Mouse (Mus musculus) forebrain, postnatal 0 days (tissue): ENCODE results near the gene Vps37b. TPM values are rescaled to one million over a fixed set of nuclear protein-coding genes. Genes with fewer than 3 reads are reported as not detected.

Source experiments
- ATAC-seq: fragments of 200-750 bp; cut with Nextera tagmentation; 2 replicates; pipeline ENCODE4 v1.8.0; 2017; ENCODE audit warnings: mild to moderate bottlenecking, moderate library complexity
- DNase-seq: peaks from one replicate; pipeline ENCODE4 v3.0.0-alpha.2; 2015
- H3K27ac ChIP-seq: fragments of 300-500 bp; sonication (generic); 2 replicates; pipeline ENCODE4 v1.5.1; 2014; ENCODE audit warnings: low read depth, mild to moderate bottlenecking, antibody characterized with exemption, low read length, moderate library complexity, mixed read lengths
- H3K27me3 ChIP-seq: fragments of 300-500 bp; sonication (generic); 2 replicates; pipeline ENCODE4 v1.6.1; 2014; ENCODE audit warnings: mild to moderate bottlenecking, low read length, mixed read lengths; ENCODE audit not compliant: insufficient read depth
- H3K36me3 ChIP-seq: fragments of 300-500 bp; sonication (generic); 2 replicates; pipeline ENCODE4 v1.6.1; 2014; ENCODE audit warnings: mild to moderate bottlenecking, moderate library complexity; ENCODE audit not compliant: insufficient read depth
- H3K4me1 ChIP-seq: fragments of 300-500 bp; sonication (generic); 2 replicates; pipeline ENCODE4 v1.6.1; 2014; ENCODE audit warnings: antibody characterized with exemption; ENCODE audit not compliant: insufficient read depth
- H3K4me2 ChIP-seq: fragments of 300-500 bp; sonication (generic); 2 replicates; pipeline ENCODE4 v1.6.1; 2014; ENCODE audit warnings: low read depth, mild to moderate bottlenecking, moderate library complexity
- H3K4me3 ChIP-seq: fragments of 300-500 bp; sonication (generic); 2 replicates; pipeline ENCODE4 v1.5.1; 2014; ENCODE audit warnings: low read depth, low read length, mixed read lengths
- H3K9ac ChIP-seq: fragments of 300-500 bp; sonication (generic); 2 replicates; pipeline ENCODE4 v1.6.1; 2014; ENCODE audit warnings: mild to moderate bottlenecking
- H3K9me3 ChIP-seq: fragments of 300-500 bp; sonication (generic); 2 replicates; pipeline ENCODE4 v1.6.1; 2016; ENCODE audit warnings: low read length
- CTCF ChIP-seq: sonication (generic); IDR thresholded peaks from 2 replicates; pipeline ENCODE4 v1.5.1; 2016; ENCODE audit warnings: antibody characterized with exemption, control low read depth, low read depth
- WGBS: fragments of 180-500 bp; shearing (Covaris S2); extraction: QIAGEN DNeasy Blood & Tissue Kit; methylation state at CpG from one replicate; pipeline ENCODE4 v1.1.7; 2014; 5-methylcytosine and 5-hydroxymethylcytosine counted together
- polyA plus RNA-seq: library from polyadenylated mRNA; unstranded; fragments of >200 nt; fragmentation: Nextera tagmentation; extraction: Ambion mirVana; gene quantifications from 2 replicates; pipeline ENCODE4 v1.2.1, GENCODE M21; 2015
- total RNA-seq: library from RNA; depleted of rRNA; stranded (reverse); fragments of >200 nt; gene quantifications from 2 replicates; pipeline ENCODE4 v1.2.3, GENCODE M21; 2014

Gene Vps37b
- total and polyA plus RNA-seq, 2 experiments from 2014 or later, result 62.0 to 76.5 TPM

DNA sequence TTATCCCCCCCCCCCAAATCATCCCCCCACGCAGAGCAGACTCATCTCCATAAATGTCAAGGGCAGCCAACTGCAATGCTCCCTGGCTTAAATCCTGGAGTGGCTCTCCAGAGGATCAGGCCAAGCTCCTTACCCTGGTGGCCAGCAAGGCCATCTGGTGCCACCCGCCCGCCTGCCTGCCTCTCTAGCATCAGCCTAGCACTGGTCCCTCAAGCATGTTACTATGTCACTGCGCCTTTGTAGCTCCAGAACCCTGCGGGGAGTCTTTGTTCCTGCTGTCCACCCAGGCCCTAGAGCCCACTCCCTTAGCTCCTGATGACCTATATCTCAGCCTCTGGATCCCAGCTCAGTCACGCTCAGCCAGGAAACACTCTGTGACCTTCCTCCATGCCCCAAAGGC, 7.4 kb downstream of the Vps37b start:
- Histone ChIP-seq H3K36me3 (peaks cover 7% of the 10 kb centered on the region), H3K27ac (no peak overlapping the region)
- peak; percentile 60 for ATAC-seq

DNA sequence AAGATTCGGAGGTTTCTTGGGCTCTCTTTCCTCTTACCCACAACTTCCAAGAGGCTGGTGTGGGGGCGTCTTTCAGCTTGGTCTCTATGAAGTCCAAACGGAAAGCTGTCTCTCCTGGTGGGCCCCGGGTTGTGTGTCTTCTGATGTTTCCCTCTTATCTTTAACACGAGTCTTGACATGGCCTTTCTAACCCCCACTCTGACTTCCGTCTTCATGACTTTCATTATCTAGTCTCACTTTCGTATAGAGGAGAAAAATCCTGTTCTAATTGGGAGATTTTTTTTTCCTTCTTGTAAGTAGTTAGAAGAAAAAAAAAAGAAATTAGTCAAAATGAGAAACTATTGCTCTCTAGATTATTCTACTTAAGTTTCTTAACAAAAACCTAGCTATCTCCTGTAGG, 9.7 kb downstream of the Vps37b start:
- Histone ChIP-seq H3K4me1 (peaks cover 10% of the 10 kb centered on the region; the same call in 1 of the 2 replicates), H3K9ac (no peak overlapping the region), H3K27ac (no peak overlapping the region), H3K9me3 (no peaks in the 10 kb centered on the region), H3K36me3 (peaks cover 7% of the 10 kb centered on the region), H3K27me3 (no peaks in the 10 kb centered on the region), H3K4me2 (no peak overlapping the region), H3K4me3 (no peak overlapping the region)
- ATAC-seq (no peak), DNase-seq (no peak)
- WGBS, result 84% methylated on average over 7 of the region's 7 CpGs
- TF ChIP-seq CTCF, result no peak

More for the DNA sequence above, 7.4 kb downstream of the Vps37b start:
- no peak for TF ChIP-seq CTCF
- Histone ChIP-seq H3K9ac (no peak overlapping the region), H3K9me3 (no peaks in the 10 kb centered on the region), H3K4me3 (no peak overlapping the region), H3K4me2 (no peak overlapping the region), H3K27me3 (no peaks in the 10 kb centered on the region), H3K4me1 (peaks cover 18% of the 10 kb centered on the region)
- no peak for DNase-seq
- 50% methylated on average over 6 of the region's 6 CpGs for WGBS

DNA sequence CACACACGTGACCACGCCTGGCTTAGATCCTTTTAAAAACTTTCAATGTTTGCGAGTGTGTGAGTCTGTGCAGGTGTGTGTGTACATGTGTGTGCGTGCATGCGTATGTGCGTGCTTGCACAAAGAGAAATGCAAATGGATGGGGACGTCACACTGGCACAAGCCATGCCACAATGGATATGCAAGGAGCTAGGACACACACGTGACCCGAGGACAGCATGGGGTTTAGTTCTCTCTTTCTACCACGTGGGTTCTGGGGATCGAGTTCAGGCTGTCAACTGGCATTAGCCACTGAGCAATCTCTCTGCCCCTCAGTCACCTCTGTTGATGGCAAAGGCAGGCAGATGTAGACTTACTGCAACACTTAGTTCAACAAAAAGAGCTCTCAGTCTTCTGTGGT, 10.4 kb downstream of the Vps37b start:
- Histone ChIP-seq H3K4me1 (peaks cover 10% of the 10 kb centered on the region; the same call in 1 of the 2 replicates), H3K4me3 (no peak overlapping the region), H3K36me3 (peaks cover 7% of the 10 kb centered on the region), H3K9me3 (no peaks in the 10 kb centered on the region), H3K27ac (no peak overlapping the region), H3K27me3 (no peaks in the 10 kb centered on the region), H3K9ac (no peak overlapping the region), H3K4me2 (no peak overlapping the region)
- DNase-seq (no peak), ATAC-seq (no peak)
- 79% methylated on average over 11 of the region's 11 CpGs for WGBS
- TF ChIP-seq CTCF, result no peak

DNA sequence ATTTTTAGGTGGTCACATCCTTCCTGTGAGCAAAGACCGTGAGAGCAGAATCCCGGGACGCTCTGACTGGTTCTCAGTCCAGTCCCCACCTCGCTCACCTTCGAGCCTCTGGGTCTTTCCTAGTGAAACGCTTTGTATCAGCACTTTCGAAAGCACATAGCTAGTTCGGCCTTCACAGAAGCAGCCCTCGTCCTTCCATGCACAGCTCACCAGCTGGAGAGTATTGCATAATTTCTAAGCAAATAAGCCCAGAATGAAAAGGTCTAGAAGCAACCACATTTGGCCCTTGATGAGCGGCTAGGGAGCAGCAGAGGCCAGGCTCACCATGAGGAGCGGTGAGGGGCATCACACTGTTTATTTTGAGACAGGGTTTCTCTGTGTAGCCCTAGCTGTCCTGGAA, 10.9 kb downstream of the Vps37b start:
- no peak for TF ChIP-seq CTCF
- WGBS, result 92% methylated on average over 11 of the region's 11 CpGs
- peaks cover 7% of the 10 kb centered on the region for H3K36me3 ChIP-seq
- H3K4me3 ChIP-seq, result no peak overlapping the region
- no peak for DNase-seq
- H3K4me1 ChIP-seq, result peaks cover 10% of the 10 kb centered on the region; the same call in 1 of the 2 replicates
- no peak overlapping the region for H3K27ac ChIP-seq
- ATAC-seq, result no peak
- H3K4me2 ChIP-seq, result no peak overlapping the region
- no peaks in the 10 kb centered on the region for H3K27me3 ChIP-seq
- H3K9ac ChIP-seq, result no peak overlapping the region
- H3K9me3 ChIP-seq, result no peaks in the 10 kb centered on the region

DNA sequence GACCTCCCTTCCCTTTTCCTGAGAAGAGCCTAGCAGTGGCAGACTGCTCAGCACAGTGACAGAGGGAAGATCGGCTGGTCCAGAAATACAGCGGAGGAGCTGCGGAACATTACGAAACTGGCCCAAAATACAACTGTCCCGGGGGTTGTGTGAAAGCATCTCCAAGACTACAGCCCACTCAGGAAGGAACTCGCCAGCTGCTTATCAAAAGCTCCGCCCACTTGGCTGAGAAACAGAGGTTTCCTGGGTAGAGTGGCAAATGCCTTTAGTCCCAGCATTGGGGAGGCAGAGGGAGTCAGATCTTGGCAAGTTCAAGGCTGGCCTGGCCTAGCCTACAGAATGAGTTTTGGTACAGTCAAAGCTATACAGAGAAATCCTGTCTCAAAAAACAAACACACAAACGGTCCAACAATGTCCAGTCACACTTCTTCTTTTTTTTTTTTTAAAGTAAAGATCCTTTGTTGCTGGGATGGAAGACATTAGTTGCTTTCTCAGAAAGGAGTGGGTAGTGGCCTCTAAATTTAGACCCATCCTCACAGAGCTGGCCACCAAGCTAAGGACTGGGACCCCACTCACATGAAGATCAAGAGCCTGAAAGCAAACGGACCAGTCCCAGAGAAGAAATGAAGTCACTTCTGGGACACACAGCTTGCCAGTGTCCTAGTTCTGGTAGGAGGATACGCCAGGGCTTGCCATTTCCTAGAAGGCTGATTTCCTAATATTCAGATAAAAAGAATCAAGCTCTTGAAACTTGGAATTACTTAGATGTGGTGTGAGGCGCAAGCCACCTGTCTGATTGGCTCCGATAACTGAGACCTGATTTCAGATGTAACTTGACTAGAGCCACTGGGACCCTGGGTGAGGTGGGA, 12.5 kb downstream of the Vps37b start:
- peak; percentile 63 for ATAC-seq
- peaks cover 12% of the 10 kb centered on the region; the same call in 1 of the 2 replicates for H3K4me1 ChIP-seq
- H3K27me3 ChIP-seq, result no peaks in the 10 kb centered on the region
- H3K4me3 ChIP-seq, result no peak overlapping the region
- 0 out of 2 replicates have a peak overlapping the region, but pooled peaks have one; percentile 45 for H3K27ac ChIP-seq
- H3K9me3 ChIP-seq, result no peaks in the 10 kb centered on the region
- DNase-seq, result peak; percentile 56
- H3K36me3 ChIP-seq, result peaks cover 7% of the 10 kb centered on the region
- no peak for TF ChIP-seq CTCF
- 54% methylated on average over 12 of the region's 12 CpGs for WGBS
- H3K9ac ChIP-seq, result no peak overlapping the region
- H3K4me2 ChIP-seq, result no peak overlapping the region

DNA sequence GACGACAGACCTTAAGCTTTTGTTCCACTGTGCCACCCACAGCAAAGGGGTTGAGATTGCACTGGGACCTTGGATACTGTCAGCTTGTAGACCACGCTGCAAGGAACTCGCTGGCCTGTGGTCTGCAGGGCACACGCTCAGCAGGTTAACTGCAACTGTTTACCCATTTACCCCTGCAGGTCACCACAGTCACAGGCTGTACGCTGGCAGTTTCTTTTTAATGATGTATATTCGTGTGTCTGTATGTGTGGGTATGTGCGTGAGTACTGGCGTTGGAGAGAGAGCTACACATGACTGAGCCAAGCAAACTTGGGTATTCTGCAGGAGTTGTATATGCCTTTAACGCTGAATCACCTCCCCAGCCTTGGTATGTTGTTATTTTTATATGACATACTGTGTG, 13.4 kb downstream of the Vps37b start:
- H3K4me2 ChIP-seq, result no peak overlapping the region

DNA sequence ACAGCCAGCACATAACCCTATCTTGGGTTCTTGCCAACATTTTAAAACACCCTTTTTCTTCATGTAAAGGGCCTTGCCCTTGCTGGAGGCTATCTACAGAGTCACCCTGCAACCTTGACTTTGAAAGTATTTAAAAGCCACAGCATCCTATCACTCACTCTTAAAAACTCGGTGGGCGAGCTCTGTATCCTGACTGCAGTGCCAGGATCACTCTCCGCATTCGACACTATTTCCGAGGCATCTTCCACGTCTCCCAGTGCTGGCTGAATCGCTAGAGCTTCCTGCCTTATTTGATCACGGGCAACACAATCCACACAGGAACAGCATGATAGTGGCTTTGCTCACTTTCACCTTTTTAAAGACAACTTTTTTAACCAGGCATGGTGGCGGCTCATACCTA, 14.1 kb downstream of the Vps37b start:
- H3K4me2 ChIP-seq, result no peak overlapping the region
- no peak overlapping the region for H3K9ac ChIP-seq
- WGBS, result 57% methylated on average over 9 of the region's 9 CpGs
- peaks cover 14% of the 10 kb centered on the region for H3K4me1 ChIP-seq
- no peaks in the 10 kb centered on the region for H3K27me3 ChIP-seq
- DNase-seq (no peak), ATAC-seq (no peak)
- H3K9me3 ChIP-seq, result no peaks in the 10 kb centered on the region
- H3K4me3 ChIP-seq, result no peak overlapping the region
- H3K36me3 ChIP-seq, result peaks cover 7% of the 10 kb centered on the region
- no peak for TF ChIP-seq CTCF
- H3K27ac ChIP-seq, result no peak overlapping the region

More for the DNA sequence above, 13.4 kb downstream of the Vps37b start:
- Histone ChIP-seq H3K27ac (no peak overlapping the region), H3K9me3 (no peaks in the 10 kb centered on the region), H3K27me3 (no peaks in the 10 kb centered on the region), H3K4me3 (no peak overlapping the region), H3K9ac (no peak overlapping the region), H3K4me1 (peaks cover 14% of the 10 kb centered on the region; the same call in 1 of the 2 replicates), H3K36me3 (peaks cover 7% of the 10 kb centered on the region)
- no peak for ATAC-seq
- no peak for TF ChIP-seq CTCF
- WGBS, result 85% methylated on average over 9 of the region's 9 CpGs
- no peak for DNase-seq
